Mouse (Mus musculus) cerebellum, adult 2 months (tissue): ENCODE results near the gene Fhad1. TPM values are rescaled to one million over a fixed set of nuclear protein-coding genes. Genes with fewer than 3 reads are reported as not detected.

Experiments used
- DNase-seq, 2 experiments: peaks; one replicate each; pipeline ENCODE4 v3.0.0; 2021
- H3K27ac ChIP-seq: fragments of 200-500 bp; 2 replicates; pipeline ENCODE4 v1.5.1; 2012; ENCODE audit warnings: low read length, control low read depth, inconsistent platforms; ENCODE audit not compliant: insufficient read depth
- H3K27me3 ChIP-seq: fragments of 200-500 bp; 2 replicates; pipeline ENCODE4 v1.6.1; 2012; ENCODE audit warnings: inconsistent platforms, mild to moderate bottlenecking, low read length, moderate library complexity; ENCODE audit not compliant: control insufficient read depth, insufficient read depth
- H3K4me1 ChIP-seq: fragments of 200-500 bp; 2 replicates; pipeline ENCODE4 v1.6.1; 2011; ENCODE audit warnings: low read length; ENCODE audit not compliant: control insufficient read depth, insufficient read depth
- H3K4me3 ChIP-seq: fragments of 200-500 bp; replicated peaks from 2 replicates; pipeline ENCODE3; 2011; ENCODE audit warnings: mild to moderate bottlenecking, low read depth, low read length, control low read depth; ENCODE audit not compliant: insufficient read depth
- CTCF ChIP-seq: fragments of 200-500 bp; IDR thresholded peaks from 2 replicates; pipeline ENCODE4 v1.5.1; 2011; ENCODE audit warnings: low read depth, mild to moderate bottlenecking, control low read depth, low read length, moderate library complexity, borderline replicate concordance; ENCODE audit not compliant: insufficient read depth
- POLR2A ChIP-seq: fragments of 200-500 bp; IDR thresholded peaks from 2 replicates; pipeline ENCODE4 v1.6.1; 2011; ENCODE audit warnings: low read length, control low read depth, borderline replicate concordance; ENCODE audit not compliant: insufficient read depth
- WGBS: fragments of 180-500 bp; shearing (Covaris S2); methylation state at CpG from one replicate; pipeline ENCODE4 v1.1.7; 2018; 5-methylcytosine and 5-hydroxymethylcytosine counted together
- polyA plus RNA-seq: library from polyadenylated mRNA; depleted of rRNA; stranded (reverse); fragments of >200 nt; gene quantifications from 2 replicates; pipeline ENCODE4 v1.2.3, GENCODE M21; 2012

Fhad1 gene
- polyA plus RNA-seq, 1 experiment, result 2.1 TPM

DNA sequence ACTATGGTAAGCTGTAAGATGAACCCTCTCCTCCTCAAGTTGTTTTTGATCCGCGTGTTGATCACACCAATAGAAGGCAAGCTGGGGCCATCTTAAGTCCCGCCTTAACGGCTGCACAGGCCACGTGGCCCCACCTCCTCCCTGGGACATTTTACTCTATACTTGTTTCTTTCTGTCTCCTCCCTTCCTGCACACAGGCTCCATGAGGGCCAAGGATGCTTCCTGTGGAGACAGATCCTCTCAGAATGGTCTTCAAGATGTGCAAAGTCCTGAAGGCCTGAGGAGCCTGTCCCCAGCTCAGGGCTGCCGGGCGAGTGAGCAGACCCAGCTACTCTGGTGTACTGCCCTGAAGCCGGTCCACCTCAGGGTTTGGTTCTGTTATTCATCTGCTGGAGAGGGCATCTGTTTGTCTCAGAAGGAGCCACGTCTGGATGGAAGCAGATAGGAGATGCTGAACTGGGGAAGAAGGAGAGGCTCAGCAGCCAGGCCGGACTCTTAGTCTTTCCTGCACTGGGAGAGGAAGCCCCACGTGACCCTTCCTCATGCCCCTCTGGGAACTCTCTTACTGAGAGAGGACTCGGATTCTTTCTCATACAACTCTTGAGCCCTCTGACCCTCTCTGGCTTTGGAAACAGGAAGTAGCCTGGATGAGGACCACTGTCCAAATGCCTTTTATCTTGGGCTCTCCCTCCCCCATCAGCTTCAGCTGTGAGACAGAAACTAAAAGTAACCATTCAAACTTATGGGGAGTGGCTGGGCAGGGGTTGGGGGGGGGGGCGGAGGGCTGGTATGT lies 101.5 kb downstream of the Fhad1 start:
- TF ChIP-seq POLR2A (no peak), CTCF (no peak)
- WGBS, result 82% methylated on average over 13 of the region's 13 CpGs
- no peak for DNase-seq
- Histone ChIP-seq H3K27ac (no peak overlapping the region), H3K4me3 (no peak overlapping the region), H3K4me1 (no peaks in the 10 kb centered on the region), H3K27me3 (no peaks in the 10 kb centered on the region)

GRCm38 (mm10) chr4:141904710-141905109 lies 110.2 kb downstream of the Fhad1 start:
- 89% methylated on average over 9 of the region's 9 CpGs for WGBS
- no peaks in the 10 kb centered on the region for H3K27me3 ChIP-seq
- no peaks in the 10 kb centered on the region for H3K4me1 ChIP-seq
- no peak overlapping the region for H3K27ac ChIP-seq
- DNase-seq, result no peak
- no peak overlapping the region for H3K4me3 ChIP-seq
- TF ChIP-seq CTCF (no peak), POLR2A (no peak)

DNA sequence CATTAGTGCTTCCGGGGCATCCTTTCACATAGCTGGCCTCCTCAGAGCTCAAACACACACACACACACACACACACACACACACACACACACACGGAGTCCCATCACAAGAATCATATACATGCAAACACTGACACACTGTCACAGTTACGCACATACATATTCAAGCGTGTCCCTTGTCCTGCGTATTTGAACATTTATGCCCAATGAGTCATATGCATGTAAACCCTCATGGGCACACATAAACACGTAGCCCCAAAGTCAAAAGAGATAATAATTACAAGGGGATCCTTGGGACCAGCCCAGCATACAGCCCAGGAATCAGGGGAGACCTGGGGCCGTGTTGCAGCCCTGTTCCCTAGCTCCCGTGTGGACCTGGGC lies 112.4 kb downstream of the Fhad1 start:
- H3K27me3 ChIP-seq, result no peaks in the 10 kb centered on the region
- H3K27ac ChIP-seq, result no peak overlapping the region
- TF ChIP-seq CTCF (no peak), POLR2A (no peak)
- no peak for DNase-seq
- H3K4me1 ChIP-seq, result no peaks in the 10 kb centered on the region
- no peak overlapping the region for H3K4me3 ChIP-seq
- WGBS, result 72% methylated on average over 8 of the region's 8 CpGs

GRCm38 (mm10) chr4:141901711-141902478 lies 113.0 kb downstream of the Fhad1 start:
- Histone ChIP-seq H3K4me1 (no peaks in the 10 kb centered on the region), H3K4me3 (no peak overlapping the region), H3K27ac (no peak overlapping the region), H3K27me3 (no peaks in the 10 kb centered on the region)
- 33% methylated on average over 17 of the region's 17 CpGs for WGBS
- DNase-seq, result no peak
- TF ChIP-seq CTCF (no peak), POLR2A (no peak)

GRCm38 (mm10) chr4:141900421-141900820 lies 114.5 kb downstream of the Fhad1 start:
- Histone ChIP-seq H3K4me1 (no peaks in the 10 kb centered on the region), H3K27me3 (no peaks in the 10 kb centered on the region), H3K4me3 (no peak overlapping the region), H3K27ac (no peak overlapping the region)
- WGBS, result 64% methylated on average over 11 of the region's 11 CpGs
- no peak for DNase-seq
- TF ChIP-seq CTCF (no peak), POLR2A (no peak)

DNA sequence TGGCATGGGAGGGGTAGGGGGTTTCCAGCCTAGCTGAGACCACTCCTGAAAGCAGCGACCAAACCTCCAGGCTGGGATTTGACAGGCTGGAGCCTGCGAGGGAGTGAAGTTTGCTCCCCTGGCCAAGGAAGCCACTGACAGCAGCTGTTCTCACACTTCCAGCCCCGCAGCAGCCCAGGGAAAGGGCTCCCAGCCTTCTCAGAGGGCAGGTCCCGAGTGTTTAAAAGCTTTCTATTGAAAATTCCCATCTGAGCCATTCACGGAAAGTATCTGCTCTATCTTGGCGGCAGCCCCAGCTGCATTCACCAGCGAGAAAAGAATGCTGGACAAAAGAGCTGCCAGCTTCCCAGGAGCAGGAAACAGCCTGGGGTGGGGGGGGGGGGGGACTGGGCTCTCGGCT lies 114.9 kb downstream of the Fhad1 start:
- no peak overlapping the region for H3K27ac ChIP-seq
- H3K4me1 ChIP-seq, result no peaks in the 10 kb centered on the region
- H3K27me3 ChIP-seq, result no peaks in the 10 kb centered on the region
- DNase-seq, result peak in 1 of 2 experiments; percentile 8
- 17% methylated on average over 8 of the region's 8 CpGs for WGBS
- TF ChIP-seq CTCF (no peak), POLR2A (no peak)
- no peak overlapping the region for H3K4me3 ChIP-seq

DNA sequence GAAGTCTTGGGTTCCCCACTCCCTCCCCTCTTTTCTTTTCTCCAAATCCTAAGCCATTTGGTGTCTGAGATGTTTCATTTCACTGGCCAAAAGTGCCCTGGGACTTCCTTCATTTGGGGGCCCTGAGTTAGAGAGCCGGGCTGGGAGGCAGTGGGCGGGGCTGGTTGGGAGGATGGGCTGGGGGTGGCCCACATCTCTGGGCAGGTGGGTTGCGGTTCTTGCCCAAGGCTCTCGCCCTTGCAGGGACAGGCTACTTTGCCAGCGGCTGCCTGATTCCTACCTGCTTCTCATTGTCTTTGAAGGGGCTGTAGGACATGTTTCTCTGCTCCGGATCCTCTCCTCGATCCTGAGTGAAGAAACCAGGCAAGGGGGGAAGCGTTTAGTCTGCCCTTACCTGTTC lies 116.0 kb downstream of the Fhad1 start:
- H3K4me1 ChIP-seq, result no peaks in the 10 kb centered on the region
- WGBS, result 87% methylated on average over 8 of the region's 8 CpGs
- no peak overlapping the region for H3K27ac ChIP-seq

GRCm38 (mm10) chr4:141897838-141898237 lies 117.0 kb downstream of the Fhad1 start:
- Histone ChIP-seq H3K4me1 (no peaks in the 10 kb centered on the region), H3K27me3 (no peaks in the 10 kb centered on the region), H3K4me3 (no peak overlapping the region), H3K27ac (no peak overlapping the region)
- 73% methylated on average over 3 of the region's 3 CpGs for WGBS
- TF ChIP-seq POLR2A, result no peak
- no peak for TF ChIP-seq CTCF
- no peak for DNase-seq

More for the DNA sequence above, 116.0 kb downstream of the Fhad1 start:
- Histone ChIP-seq H3K4me3 (no peak overlapping the region), H3K27me3 (no peaks in the 10 kb centered on the region)
- DNase-seq, result no peak
- no peak for TF ChIP-seq POLR2A
- no peak for TF ChIP-seq CTCF
